Mouse (Mus musculus): Measurements from ENCODE around the gene Fgf10. TPM values are rescaled to one million over a fixed set of nuclear protein-coding genes. Genes with fewer than 3 reads are reported as not detected.

Gene Fgf10
- polyA plus RNA-seq, 1 experiment from 2014 or later = 5.2 TPM

GRCm38 (mm10) chr13:118792198-118792597 lies 122.6 kb downstream of the Fgf10 start:
- 53% methylated on average over 4 of the region's 4 CpGs for WGBS
- H3K9ac ChIP-seq (ENCODE audit: low read depth, low read length) = no peak overlapping the region
- H3K4me2 ChIP-seq (replicated peaks; ENCODE audit: low read depth, low read length) = no peak overlapping the region
- no peak for ATAC-seq (ENCODE audit: low FRiP score, low TSS enrichment)
- H3K27me3 ChIP-seq (ENCODE audit: control insufficient read depth, insufficient read depth, low read length) = no peaks in the 10 kb centered on the region
- H3K36me3 ChIP-seq (ENCODE audit: control insufficient read depth, insufficient read depth, low read length) = no peaks in the 10 kb centered on the region
- H3K4me1 ChIP-seq (ENCODE audit: control insufficient read depth, insufficient read depth, low read length) = no peaks in the 10 kb centered on the region
- no peak overlapping the region for H3K4me3 ChIP-seq (ENCODE audit: low read length)
- no peak overlapping the region for H3K27ac ChIP-seq (ENCODE audit: low read depth, low read length)
- no peaks in the 10 kb centered on the region for H3K9me3 ChIP-seq (ENCODE audit: control insufficient read depth, low read length)

DNA sequence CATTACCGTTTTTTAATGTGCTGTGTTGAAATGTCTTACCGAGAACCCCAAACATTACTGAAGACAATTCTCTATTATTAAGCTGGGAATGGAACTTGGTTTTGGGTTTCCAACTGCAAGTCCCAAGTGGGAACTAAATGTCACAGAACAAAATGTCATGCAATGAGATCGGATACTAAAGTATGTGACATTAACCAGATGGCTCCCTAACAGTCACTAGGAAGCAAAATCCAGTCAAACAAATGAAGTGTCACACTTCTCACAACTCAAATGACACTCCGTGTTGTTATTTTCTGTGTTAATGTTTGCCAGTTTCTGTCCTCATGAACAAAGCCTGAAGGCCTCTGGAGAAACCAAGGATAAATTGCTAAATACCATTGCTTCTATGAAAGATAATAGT lies 130.6 kb downstream of the Fgf10 start:
- H3K9ac ChIP-seq (ENCODE audit: low read depth, low read length) = no peak overlapping the region
- H3K9me3 ChIP-seq (ENCODE audit: control insufficient read depth, low read length) = no peaks in the 10 kb centered on the region
- no peaks in the 10 kb centered on the region for H3K27me3 ChIP-seq (ENCODE audit: control insufficient read depth, insufficient read depth, low read length)
- H3K27ac ChIP-seq (ENCODE audit: low read depth, low read length) = no peak overlapping the region
- no peak overlapping the region for H3K4me3 ChIP-seq (ENCODE audit: low read length)
- no peaks in the 10 kb centered on the region for H3K36me3 ChIP-seq (ENCODE audit: control insufficient read depth, insufficient read depth, low read length)
- no peak for ATAC-seq (ENCODE audit: low FRiP score, low TSS enrichment)
- H3K4me2 ChIP-seq (replicated peaks; ENCODE audit: low read depth, low read length) = no peak overlapping the region
- no peaks in the 10 kb centered on the region for H3K4me1 ChIP-seq (ENCODE audit: control insufficient read depth, insufficient read depth, low read length)
- 70% methylated on average over 4 of the region's 4 CpGs for WGBS

DNA sequence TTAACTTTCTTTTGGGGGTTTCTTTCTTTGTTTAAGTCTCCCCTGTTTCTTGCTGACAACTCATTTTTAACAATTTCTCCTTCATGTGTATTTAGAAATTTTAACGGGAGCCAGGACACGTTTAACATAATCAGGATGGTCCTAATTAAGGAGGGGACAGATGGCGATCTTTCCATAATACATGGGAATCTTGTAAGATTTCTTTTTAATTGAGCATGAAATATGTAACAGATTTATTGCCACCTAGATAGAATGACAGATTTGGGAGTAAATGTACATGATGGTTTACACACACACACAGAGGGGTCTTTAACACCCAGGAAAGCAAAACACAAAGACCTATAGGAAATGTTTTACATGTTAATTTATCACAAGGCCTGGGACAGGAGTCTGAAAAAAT lies 137.1 kb downstream of the Fgf10 start:
- Histone ChIP-seq H3K4me3 (ENCODE audit: low read length) (no peak overlapping the region), H3K4me1 (ENCODE audit: control insufficient read depth, insufficient read depth, low read length) (no peaks in the 10 kb centered on the region), H3K27ac (ENCODE audit: low read depth, low read length) (no peak overlapping the region), H3K36me3 (ENCODE audit: control insufficient read depth, insufficient read depth, low read length) (no peaks in the 10 kb centered on the region), H3K27me3 (ENCODE audit: control insufficient read depth, insufficient read depth, low read length) (no peaks in the 10 kb centered on the region), H3K4me2 (replicated peaks; ENCODE audit: low read depth, low read length) (no peak overlapping the region), H3K9me3 (ENCODE audit: control insufficient read depth, low read length) (no peaks in the 10 kb centered on the region), H3K9ac (ENCODE audit: low read depth, low read length) (no peak overlapping the region)
- ATAC-seq (ENCODE audit: low FRiP score, low TSS enrichment) = no peak
- 70% methylated on average over 3 of the region's 3 CpGs for WGBS

DNA sequence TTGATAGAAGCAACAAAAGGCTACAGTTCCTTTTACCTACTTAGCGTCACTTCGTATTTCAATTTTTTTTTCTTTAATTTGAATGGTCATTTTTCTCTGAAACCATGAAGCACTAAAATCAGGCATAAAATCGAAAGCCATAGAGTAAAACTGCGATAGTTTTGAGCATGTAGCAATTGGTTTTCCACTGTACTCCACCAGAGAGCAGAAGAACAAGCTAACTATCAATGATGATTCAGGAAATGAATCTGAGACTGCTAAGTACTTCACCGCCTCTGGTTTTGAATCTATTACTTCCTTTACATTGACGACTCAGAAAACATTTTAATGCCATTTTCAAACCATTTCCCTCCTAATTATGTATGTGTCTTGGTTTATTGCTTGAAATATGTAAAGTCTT lies 150.2 kb downstream of the Fgf10 start:
- Histone ChIP-seq H3K9me3 (ENCODE audit: control insufficient read depth, low read length) (no peaks in the 10 kb centered on the region), H3K9ac (ENCODE audit: low read depth, low read length) (no peak overlapping the region), H3K27ac (ENCODE audit: low read depth, low read length) (no peak overlapping the region), H3K27me3 (ENCODE audit: control insufficient read depth, insufficient read depth, low read length) (no peaks in the 10 kb centered on the region), H3K36me3 (ENCODE audit: control insufficient read depth, insufficient read depth, low read length) (no peaks in the 10 kb centered on the region), H3K4me3 (ENCODE audit: low read length) (no peak overlapping the region), H3K4me2 (replicated peaks; ENCODE audit: low read depth, low read length) (no peak overlapping the region), H3K4me1 (ENCODE audit: control insufficient read depth, insufficient read depth, low read length) (no peaks in the 10 kb centered on the region)
- 89% methylated on average over 6 of the region's 6 CpGs for WGBS
- ATAC-seq (ENCODE audit: low FRiP score, low TSS enrichment) = no peak

DNA sequence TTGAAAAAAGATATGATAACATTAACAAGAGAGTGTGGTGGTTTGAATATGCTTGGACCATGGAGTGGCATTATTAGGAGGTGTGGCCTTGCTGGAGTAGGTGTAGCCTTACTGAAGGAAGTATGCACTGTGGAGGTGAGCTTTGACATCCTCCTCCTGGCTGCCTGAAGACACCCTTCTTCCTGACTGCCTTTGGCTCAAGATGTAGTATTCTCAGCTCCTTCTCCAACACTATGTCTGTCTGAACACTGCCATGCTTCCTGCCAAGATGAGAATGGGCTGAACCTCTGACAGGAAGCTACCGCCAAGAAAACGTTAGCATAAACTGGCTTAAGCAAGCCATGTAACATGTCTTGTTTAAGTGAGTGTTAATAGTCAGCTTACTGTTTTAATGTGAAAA lies 153.5 kb downstream of the Fgf10 start:
- H3K4me1 ChIP-seq (ENCODE audit: control insufficient read depth, insufficient read depth, low read length) = no peaks in the 10 kb centered on the region
- H3K36me3 ChIP-seq (ENCODE audit: control insufficient read depth, insufficient read depth, low read length) = no peaks in the 10 kb centered on the region
- no peak overlapping the region for H3K27ac ChIP-seq (ENCODE audit: low read depth, low read length)
- no peaks in the 10 kb centered on the region for H3K27me3 ChIP-seq (ENCODE audit: control insufficient read depth, insufficient read depth, low read length)
- no peaks in the 10 kb centered on the region for H3K9me3 ChIP-seq (ENCODE audit: control insufficient read depth, low read length)
- H3K4me2 ChIP-seq (replicated peaks; ENCODE audit: low read depth, low read length) = no peak overlapping the region
- no peak overlapping the region for H3K9ac ChIP-seq (ENCODE audit: low read depth, low read length)
- 80% methylated on average over 2 of the region's 2 CpGs for WGBS
- ATAC-seq (ENCODE audit: low FRiP score, low TSS enrichment) = no peak
- no peak overlapping the region for H3K4me3 ChIP-seq (ENCODE audit: low read length)

- Histone ChIP-seq H3K4me3 (ENCODE audit: low read length) (no peak overlapping the region), H3K9me3 (ENCODE audit: control insufficient read depth, low read length) (no peaks in the 10 kb centered on the region), H3K4me1 (ENCODE audit: control insufficient read depth, insufficient read depth, low read length) (no peaks in the 10 kb centered on the region), H3K4me2 (replicated peaks; ENCODE audit: low read depth, low read length) (no peak overlapping the region), H3K9ac (ENCODE audit: low read depth, low read length) (no peak overlapping the region), H3K36me3 (ENCODE audit: control insufficient read depth, insufficient read depth, low read length) (no peaks in the 10 kb centered on the region), H3K27ac (ENCODE audit: low read depth, low read length) (no peak overlapping the region), H3K27me3 (ENCODE audit: control insufficient read depth, insufficient read depth, low read length) (no peaks in the 10 kb centered on the region)
- WGBS = 82% methylated on average over 4 of the region's 4 CpGs
- ATAC-seq (ENCODE audit: low FRiP score, low TSS enrichment) = no peak
These were observed 155.5 kb downstream of the Fgf10 start for GRCm38 (mm10) chr13:118825102-118825501.

GRCm38 (mm10) chr13:118828604-118829381 lies 159.2 kb downstream of the Fgf10 start:
- Histone ChIP-seq H3K9ac (ENCODE audit: low read depth, low read length) (no peak overlapping the region), H3K4me2 (replicated peaks; ENCODE audit: low read depth, low read length) (no peak overlapping the region), H3K27ac (ENCODE audit: low read depth, low read length) (no peak overlapping the region), H3K4me3 (ENCODE audit: low read length) (no peak overlapping the region), H3K4me1 (ENCODE audit: control insufficient read depth, insufficient read depth, low read length) (no peaks in the 10 kb centered on the region), H3K36me3 (ENCODE audit: control insufficient read depth, insufficient read depth, low read length) (no peaks in the 10 kb centered on the region), H3K27me3 (ENCODE audit: control insufficient read depth, insufficient read depth, low read length) (no peaks in the 10 kb centered on the region), H3K9me3 (ENCODE audit: control insufficient read depth, low read length) (no peaks in the 10 kb centered on the region)
- no peak for ATAC-seq (ENCODE audit: low FRiP score, low TSS enrichment)
- 87% methylated on average over 10 of the region's 10 CpGs for WGBS

DNA sequence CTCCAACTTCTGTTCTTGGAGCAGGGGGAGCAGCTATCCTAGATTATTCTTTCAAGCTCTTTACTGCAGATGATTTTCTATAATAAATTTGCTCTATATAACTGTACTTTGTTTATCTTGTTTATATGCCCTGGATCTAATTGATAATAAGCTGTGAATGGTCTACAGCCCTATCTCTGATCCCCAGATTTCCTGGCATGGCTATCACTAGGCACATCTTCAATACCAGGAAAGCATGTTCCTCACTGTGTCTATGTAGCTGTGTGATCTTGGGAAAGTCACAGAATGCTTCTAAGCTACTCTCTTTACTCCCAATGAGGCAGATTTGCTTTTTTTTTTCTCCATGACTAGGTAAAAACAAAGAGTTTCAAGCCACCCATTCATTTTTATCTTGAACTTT lies 164.4 kb downstream of the Fgf10 start:
- Histone ChIP-seq H3K36me3 (ENCODE audit: control insufficient read depth, insufficient read depth, low read length) (no peaks in the 10 kb centered on the region), H3K4me1 (ENCODE audit: control insufficient read depth, insufficient read depth, low read length) (no peaks in the 10 kb centered on the region), H3K4me2 (replicated peaks; ENCODE audit: low read depth, low read length) (no peak overlapping the region), H3K9me3 (ENCODE audit: control insufficient read depth, low read length) (no peaks in the 10 kb centered on the region), H3K9ac (ENCODE audit: low read depth, low read length) (no peak overlapping the region), H3K27me3 (ENCODE audit: control insufficient read depth, insufficient read depth, low read length) (no peaks in the 10 kb centered on the region), H3K27ac (ENCODE audit: low read depth, low read length) (no peak overlapping the region), H3K4me3 (ENCODE audit: low read length) (no peak overlapping the region)
- ATAC-seq (ENCODE audit: low FRiP score, low TSS enrichment) = no peak

DNA sequence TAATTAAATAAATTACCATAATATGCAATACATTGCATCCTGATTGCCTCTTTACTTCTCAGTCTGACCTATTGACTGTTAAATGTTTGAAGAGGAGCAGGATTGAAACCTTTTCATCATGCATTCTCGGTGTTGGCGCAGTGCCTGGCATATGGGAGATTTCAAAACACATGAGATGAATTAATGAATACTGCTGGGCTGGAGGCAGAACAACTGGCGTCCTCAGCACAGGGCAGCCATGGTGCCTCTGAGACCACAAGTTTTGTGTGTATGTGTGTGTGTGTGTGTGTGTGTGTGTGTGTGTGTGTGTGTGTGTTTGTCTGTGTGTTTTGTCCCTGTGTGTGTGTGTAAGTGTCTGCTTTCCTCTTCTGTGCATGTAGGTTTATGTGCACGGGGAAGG lies 165.5 kb downstream of the Fgf10 start:
- WGBS = 69% methylated on average over 4 of the region's 4 CpGs
- Histone ChIP-seq H3K4me2 (replicated peaks; ENCODE audit: low read depth, low read length) (no peak overlapping the region), H3K9me3 (ENCODE audit: control insufficient read depth, low read length) (no peaks in the 10 kb centered on the region), H3K4me3 (ENCODE audit: low read length) (no peak overlapping the region), H3K4me1 (ENCODE audit: control insufficient read depth, insufficient read depth, low read length) (no peaks in the 10 kb centered on the region), H3K36me3 (ENCODE audit: control insufficient read depth, insufficient read depth, low read length) (no peaks in the 10 kb centered on the region), H3K27ac (ENCODE audit: low read depth, low read length) (no peak overlapping the region), H3K9ac (ENCODE audit: low read depth, low read length) (no peak overlapping the region), H3K27me3 (ENCODE audit: control insufficient read depth, insufficient read depth, low read length) (no peaks in the 10 kb centered on the region)
- ATAC-seq (ENCODE audit: low FRiP score, low TSS enrichment) = no peak

All from kidney, embryonic 14.5 days (tissue).